Mouse (Mus musculus) bone marrow macrophage, adult 2 months (primary cell): ENCODE measurements around the gene Stip1.

Experiments used
- CTCF ChIP-seq: IDR thresholded peaks from 2 replicates; pipeline ENCODE4 v1.5.1; 2012; ENCODE audit warnings: low read depth, mild to moderate bottlenecking, low read length, moderate library complexity
- POLR2A ChIP-seq: IDR thresholded peaks from 2 replicates; pipeline ENCODE4 v1.6.1; 2012; ENCODE audit warnings: mild to moderate bottlenecking, low read depth, low read length, borderline replicate concordance

DNA sequence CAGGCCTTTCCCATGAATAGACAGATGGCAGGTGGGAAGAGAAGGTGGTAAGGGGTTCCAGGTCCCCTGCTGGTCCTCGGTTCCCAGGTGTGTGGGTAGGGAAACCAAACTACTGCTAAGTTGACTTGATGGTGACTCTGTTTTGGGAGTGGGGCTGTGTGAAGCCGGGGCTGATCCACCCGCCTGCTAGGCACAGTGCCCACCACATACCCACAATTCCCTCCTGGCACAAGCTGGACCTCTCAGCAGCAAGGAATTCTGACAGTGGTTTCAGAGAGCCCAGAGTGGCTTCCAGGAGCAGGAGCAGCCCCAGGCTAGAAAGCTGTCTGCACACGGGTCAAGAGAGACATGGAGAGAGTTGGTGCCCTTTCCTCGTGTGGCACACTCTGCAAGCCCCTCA lies 49.3 kb upstream of the Stip1 start:
- TF ChIP-seq POLR2A (no peak), CTCF (no peak)
